Mouse (Mus musculus) midbrain, embryonic 14.5 days (tissue): ENCODE data around the gene Nhlh1. TPM values are rescaled to one million over a fixed set of nuclear protein-coding genes. Genes with fewer than 3 reads are reported as not detected.

Source experiments
- ATAC-seq: fragments of 200-750 bp; cut with Nextera tagmentation; 2 replicates; pipeline ENCODE4 v1.8.0; 2017; ENCODE audit warnings: moderate number of reproducible peaks, moderate library complexity; ENCODE audit not compliant: low FRiP score, low TSS enrichment
- DNase-seq: peaks from one replicate; pipeline ENCODE4 v3.0.0-alpha.2; 2015
- H3K27ac ChIP-seq: fragments of 300-500 bp; sonication (generic); replicated peaks from 2 replicates; pipeline ENCODE4 v1.5.1; 2014; ENCODE audit warnings: mild to moderate bottlenecking, low read depth, low read length, moderate library complexity
- H3K27me3 ChIP-seq: fragments of 300-500 bp; sonication (generic); 2 replicates; pipeline ENCODE4 v1.6.1; 2014; ENCODE audit warnings: low read length, control low read depth, mixed read lengths; ENCODE audit not compliant: control insufficient read depth, insufficient read depth
- H3K36me3 ChIP-seq: fragments of 300-500 bp; sonication (generic); 2 replicates; pipeline ENCODE4 v1.6.1; 2014; ENCODE audit warnings: low read length, control low read depth; ENCODE audit not compliant: control insufficient read depth, insufficient read depth
- H3K4me1 ChIP-seq: fragments of 300-500 bp; sonication (generic); 2 replicates; pipeline ENCODE4 v1.6.1; 2014; ENCODE audit warnings: mild to moderate bottlenecking, antibody characterized with exemption, low read length, control low read depth; ENCODE audit not compliant: control insufficient read depth, insufficient read depth
- H3K4me2 ChIP-seq: fragments of 300-500 bp; sonication (generic); 2 replicates; pipeline ENCODE4 v1.6.1; 2014; ENCODE audit warnings: mild to moderate bottlenecking, low read length, moderate library complexity
- H3K4me3 ChIP-seq: fragments of 300-500 bp; sonication (generic); replicated peaks from 2 replicates; pipeline ENCODE4 v1.5.1; 2014; ENCODE audit warnings: low read depth, low read length
- H3K9ac ChIP-seq: fragments of 300-500 bp; sonication (generic); replicated peaks from 2 replicates; pipeline ENCODE4 v1.6.1; 2014; ENCODE audit warnings: mild to moderate bottlenecking, low read length, moderate library complexity
- H3K9me3 ChIP-seq: fragments of 300-500 bp; sonication (generic); 2 replicates; pipeline ENCODE4 v1.6.1; 2016; ENCODE audit warnings: low read length, control low read depth, mixed read lengths; ENCODE audit not compliant: control insufficient read depth
- WGBS: fragments of 180-500 bp; shearing (Covaris S2); extraction: QIAGEN DNeasy Blood & Tissue Kit; methylation state at CpG from one replicate; pipeline ENCODE4 v1.1.7; 2014; 5-methylcytosine and 5-hydroxymethylcytosine counted together
- polyA plus RNA-seq: library from polyadenylated mRNA; unstranded; fragments of >200 nt; fragmentation: Nextera tagmentation; extraction: Ambion mirVana; gene quantifications from 2 replicates; pipeline ENCODE4 v1.2.1, GENCODE M21; 2014

Nhlh1 gene
- polyA plus RNA-seq, 1 experiment from 2014 or later = 5.5 TPM

DNA sequence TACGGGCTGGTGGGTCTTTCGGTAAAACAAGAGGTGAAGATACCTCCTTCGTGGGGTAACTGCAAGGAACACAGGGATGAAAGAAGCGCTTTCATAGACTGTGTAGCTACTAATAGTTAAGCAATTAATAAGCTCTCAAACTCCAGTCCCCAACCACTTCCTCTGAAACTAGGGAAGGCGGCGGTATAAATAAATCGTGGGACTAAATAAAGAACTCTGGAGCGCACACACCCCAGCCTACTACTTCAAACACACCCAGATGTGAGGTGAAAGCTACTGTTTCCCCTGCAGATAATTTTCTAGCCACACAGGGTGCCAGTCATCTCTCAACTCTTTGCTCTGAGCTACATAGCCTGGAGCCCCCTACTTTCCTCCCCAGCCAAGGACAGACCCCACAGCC lies 41.3 kb downstream of the Nhlh1 start:
- H3K4me2 ChIP-seq = peak overlapping the region; percentile 48
- H3K27me3 ChIP-seq = no peaks in the 10 kb centered on the region
- peaks cover 72% of the 10 kb centered on the region for H3K4me1 ChIP-seq
- no peaks in the 10 kb centered on the region for H3K9me3 ChIP-seq
- peak overlapping the region; percentile 92 for H3K27ac ChIP-seq
- WGBS = 31% methylated on average over 8 of the region's 8 CpGs
- DNase-seq (no peak), ATAC-seq (no peak)
- H3K9ac ChIP-seq = peak overlapping the region; percentile 40
- peak overlapping the region; percentile 9; the same call in 1 of the 2 replicates for H3K4me3 ChIP-seq
- peaks cover 26% of the 10 kb centered on the region for H3K36me3 ChIP-seq

DNA sequence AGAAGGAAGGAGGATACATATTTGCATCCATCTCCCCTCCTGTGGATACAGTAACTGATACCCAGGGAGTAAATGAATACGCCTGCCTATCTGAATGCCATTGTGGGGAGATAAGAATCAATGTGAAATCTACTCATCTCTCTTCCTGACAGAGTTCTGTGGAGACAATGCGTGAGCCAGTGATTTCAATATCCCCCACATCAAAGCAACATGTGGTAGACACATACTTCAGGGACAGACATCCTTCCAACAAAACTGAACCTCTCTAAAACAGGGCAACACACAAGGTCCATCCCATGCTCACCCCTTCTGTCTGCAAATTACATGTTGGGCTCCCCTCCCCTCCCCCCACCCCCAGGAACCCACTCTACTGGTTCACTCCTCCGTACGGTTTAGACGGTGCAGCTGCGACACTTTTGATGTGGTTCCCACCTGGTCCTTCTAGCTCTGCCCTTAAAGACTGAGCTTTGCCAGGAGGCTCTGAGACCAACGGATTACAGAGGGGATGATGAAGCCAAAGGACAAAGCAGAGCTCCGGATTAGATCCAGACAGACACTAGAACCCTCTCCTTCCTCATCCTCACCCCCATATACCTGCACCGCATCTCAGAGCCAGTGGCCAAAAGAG lies 41.9 kb downstream of the Nhlh1 start:
- Histone ChIP-seq H3K27me3 (no peaks in the 10 kb centered on the region), H3K27ac (peak overlapping the region; percentile 92), H3K9ac (peak overlapping the region; percentile 40; the same call in 1 of the 2 replicates), H3K36me3 (peaks cover 30% of the 10 kb centered on the region), H3K4me2 (peak overlapping the region; percentile 48), H3K4me3 (no peak overlapping the region), H3K4me1 (peaks cover 69% of the 10 kb centered on the region), H3K9me3 (no peaks in the 10 kb centered on the region)
- ATAC-seq (no peak), DNase-seq (no peak)
- 22% methylated on average over 9 of the region's 9 CpGs for WGBS

DNA sequence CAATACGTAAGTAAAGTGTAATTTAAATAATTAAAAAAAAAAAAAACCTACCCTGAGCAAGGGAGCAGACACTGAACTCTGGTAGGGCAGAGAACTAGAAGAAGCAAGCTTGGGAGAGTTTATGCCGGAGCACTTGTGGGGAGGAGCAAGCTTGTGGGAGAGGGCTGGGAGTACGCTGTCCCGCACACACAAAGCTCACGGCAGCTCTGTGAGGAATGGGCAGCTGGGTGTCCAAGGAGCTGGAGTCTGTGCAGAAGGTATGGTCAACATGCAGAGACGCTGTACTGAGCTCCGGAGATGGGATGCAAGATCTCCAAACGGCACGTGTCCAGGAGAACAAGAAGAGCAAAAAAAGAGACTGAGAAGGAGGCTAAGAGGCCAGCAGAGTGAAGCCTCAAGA lies 42.6 kb downstream of the Nhlh1 start:
- H3K4me1 ChIP-seq = peaks cover 62% of the 10 kb centered on the region
- H3K4me3 ChIP-seq = no peak overlapping the region
- H3K9ac ChIP-seq = no peak overlapping the region; the same call in 1 of the 2 replicates
- no peaks in the 10 kb centered on the region for H3K27me3 ChIP-seq
- WGBS = 10% methylated on average over 9 of the region's 9 CpGs
- H3K9me3 ChIP-seq = no peaks in the 10 kb centered on the region
- peaks cover 33% of the 10 kb centered on the region for H3K36me3 ChIP-seq
- H3K27ac ChIP-seq = peak overlapping the region; percentile 92
- DNase-seq (no peak), ATAC-seq (no peak)
- H3K4me2 ChIP-seq = peak overlapping the region; percentile 48

DNA sequence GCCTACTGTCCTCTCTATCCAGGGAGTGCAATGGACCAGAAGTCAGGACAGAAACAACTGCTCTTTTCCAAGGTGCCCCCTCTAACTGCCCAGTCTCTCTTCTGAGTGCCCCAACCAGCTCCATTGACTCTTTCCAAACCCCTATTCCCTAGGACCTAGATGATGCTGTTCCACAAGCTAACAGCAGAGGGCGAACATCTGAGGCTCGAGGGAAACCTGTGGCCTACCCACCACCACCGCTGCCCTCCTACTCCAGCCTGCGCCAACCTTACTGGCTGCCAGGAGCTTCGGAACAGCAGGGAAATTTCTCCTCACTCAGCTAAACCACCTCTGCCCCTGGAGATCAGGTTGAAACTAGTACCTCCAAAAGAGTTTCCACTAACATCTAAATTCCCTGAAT lies 45.3 kb downstream of the Nhlh1 start:
- no peak overlapping the region for H3K4me3 ChIP-seq
- 0 out of 2 replicates have a peak overlapping the region, but pooled peaks have one; percentile 22 for H3K27ac ChIP-seq
- no peaks in the 10 kb centered on the region for H3K9me3 ChIP-seq
- H3K4me2 ChIP-seq = no peak overlapping the region
- H3K4me1 ChIP-seq = peaks cover 35% of the 10 kb centered on the region
- no peaks in the 10 kb centered on the region for H3K27me3 ChIP-seq
- H3K9ac ChIP-seq = no peak overlapping the region; the same call in 1 of the 2 replicates
- DNase-seq = peak; percentile 89
- no peak for ATAC-seq
- H3K36me3 ChIP-seq = peaks cover 61% of the 10 kb centered on the region
- WGBS = 8% methylated on average over 5 of the region's 5 CpGs

DNA sequence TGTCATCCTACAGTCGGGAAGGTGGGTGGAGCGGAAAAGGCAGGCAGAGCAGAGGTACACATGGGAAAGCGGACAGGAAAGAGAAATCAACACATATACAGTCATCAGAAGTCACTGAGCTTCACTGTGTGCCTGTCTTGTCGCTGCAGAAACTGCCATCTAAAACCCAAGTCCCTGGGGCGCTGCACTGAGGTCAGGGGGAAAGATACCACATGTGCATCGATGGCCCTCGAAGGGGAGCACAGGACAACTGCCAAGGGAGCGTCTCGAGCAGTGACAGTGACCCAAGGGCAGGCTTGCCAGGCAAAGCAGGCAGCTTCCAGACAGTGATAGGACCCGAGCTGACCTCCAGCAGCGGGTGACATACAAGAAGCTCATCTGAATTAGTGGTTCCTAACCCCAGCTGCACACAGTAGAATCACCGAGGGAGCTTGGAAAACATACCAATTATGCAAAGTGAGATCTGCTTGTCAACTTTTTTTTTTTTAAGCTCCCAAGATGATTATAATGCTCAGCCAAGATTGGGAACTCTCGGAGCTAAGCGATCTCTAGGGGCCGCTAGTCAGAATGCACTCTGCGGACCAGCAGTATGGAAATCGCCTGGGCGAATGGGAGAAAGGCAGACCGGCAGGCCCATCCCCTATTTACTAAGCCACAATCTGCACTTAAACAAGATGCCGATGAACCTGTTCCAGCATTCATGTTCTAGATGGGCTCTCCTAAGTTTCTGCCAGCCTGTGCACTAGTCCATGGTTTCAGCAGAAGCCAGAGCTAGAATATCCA lies 47.1 kb downstream of the Nhlh1 start:
- H3K27me3 ChIP-seq = no peaks in the 10 kb centered on the region
- H3K4me2 ChIP-seq = no peak overlapping the region
- WGBS = 65% methylated on average over 20 of the region's 20 CpGs
- no peak overlapping the region for H3K27ac ChIP-seq
- DNase-seq (no peak), ATAC-seq (no peak)
- H3K9me3 ChIP-seq = no peaks in the 10 kb centered on the region
- peaks cover 17% of the 10 kb centered on the region for H3K4me1 ChIP-seq
- peaks cover 79% of the 10 kb centered on the region for H3K36me3 ChIP-seq
- H3K4me3 ChIP-seq = no peak overlapping the region
- H3K9ac ChIP-seq = no peak overlapping the region

DNA sequence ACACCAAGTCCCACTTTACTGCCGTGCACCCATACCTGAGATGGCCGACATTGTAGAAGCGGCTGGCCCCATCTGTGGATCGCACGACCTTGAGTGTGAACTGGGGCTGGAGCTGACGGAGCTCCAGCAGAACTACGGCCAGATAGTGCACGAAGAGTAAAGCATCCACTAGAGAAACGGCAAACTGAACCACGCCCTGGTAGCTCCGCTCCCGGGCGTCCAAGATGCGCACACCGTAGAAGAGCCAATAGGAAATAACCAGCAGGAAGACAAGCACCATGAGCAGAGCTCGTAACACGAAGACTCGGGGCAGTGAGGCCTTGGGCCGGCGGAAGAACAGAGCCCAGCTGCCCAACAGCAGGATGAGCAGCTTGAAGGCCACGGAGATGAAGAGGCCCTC lies 48.0 kb downstream of the Nhlh1 start:
- 96% methylated on average over 21 of the region's 21 CpGs for WGBS
- no peak for DNase-seq

DNA sequence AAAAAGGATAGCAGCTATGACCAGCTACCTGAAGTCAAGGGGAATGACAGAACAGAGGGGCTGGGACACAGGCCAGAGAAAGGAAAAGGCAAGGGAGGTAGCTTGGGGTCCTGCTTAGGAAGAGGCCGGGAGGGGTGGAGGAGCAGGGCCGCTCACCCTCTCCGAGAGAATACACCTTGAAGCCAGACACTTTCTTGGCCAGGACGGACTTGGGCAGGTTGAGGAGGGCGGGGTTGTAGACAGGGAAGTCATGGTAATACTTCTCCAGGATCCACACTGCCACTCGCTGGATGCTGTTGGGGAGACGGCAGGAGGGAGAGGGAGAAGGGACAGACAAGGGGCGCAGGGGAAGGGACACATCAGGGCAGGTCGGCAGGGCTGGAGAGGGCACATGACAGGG lies 49.0 kb downstream of the Nhlh1 start:
- no peaks in the 10 kb centered on the region; the same call in none of the 2 replicates for H3K4me1 ChIP-seq
- H3K27ac ChIP-seq = no peak overlapping the region
- H3K9me3 ChIP-seq = no peaks in the 10 kb centered on the region
- no peaks in the 10 kb centered on the region for H3K27me3 ChIP-seq
- H3K9ac ChIP-seq = no peak overlapping the region
- DNase-seq (no peak), ATAC-seq (no peak)
- WGBS = 86% methylated on average over 9 of the region's 9 CpGs
- no peak overlapping the region for H3K4me3 ChIP-seq
- no peak overlapping the region for H3K4me2 ChIP-seq
- H3K36me3 ChIP-seq = peaks cover 97% of the 10 kb centered on the region

More for the DNA sequence above, 48.0 kb downstream of the Nhlh1 start:
- Histone ChIP-seq H3K9ac (no peak overlapping the region), H3K4me3 (no peak overlapping the region), H3K27me3 (no peaks in the 10 kb centered on the region), H3K9me3 (no peaks in the 10 kb centered on the region), H3K27ac (no peak overlapping the region), H3K4me1 (peaks cover 8% of the 10 kb centered on the region), H3K36me3 (peaks cover 87% of the 10 kb centered on the region), H3K4me2 (no peak overlapping the region)
- no peak for ATAC-seq

DNA sequence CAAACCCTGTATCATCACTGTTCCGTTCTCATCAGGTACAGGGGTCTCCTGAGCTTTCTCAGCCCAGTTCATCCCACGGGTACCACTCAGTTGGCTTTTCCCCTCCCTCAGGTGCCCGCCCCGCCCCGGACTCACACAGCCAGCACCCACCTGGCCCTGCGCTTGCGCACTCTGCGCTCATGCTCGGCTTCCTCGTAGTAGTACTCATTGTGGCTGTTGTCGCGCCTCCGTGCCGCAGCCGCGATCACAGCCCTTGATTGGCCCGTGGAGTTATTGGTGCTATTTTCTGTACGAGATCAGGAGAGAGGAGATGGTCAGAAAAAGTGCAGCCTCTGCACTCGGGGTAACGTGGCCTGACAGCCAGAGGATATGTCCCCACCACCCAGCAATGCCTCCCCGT lies 49.6 kb downstream of the Nhlh1 start:
- Histone ChIP-seq H3K9me3 (no peaks in the 10 kb centered on the region), H3K9ac (no peak overlapping the region), H3K27me3 (no peaks in the 10 kb centered on the region), H3K4me3 (no peak overlapping the region), H3K27ac (no peak overlapping the region), H3K36me3 (peaks cover 99% of the 10 kb centered on the region), H3K4me1 (peaks cover under 1% of the 10 kb centered on the region), H3K4me2 (no peak overlapping the region)
- 97% methylated on average over 21 of the region's 21 CpGs for WGBS
- no peak for DNase-seq
- no peak for ATAC-seq
